Mouse (Mus musculus): ENCODE data around the gene Abcb9. TPM values are rescaled to one million over a fixed set of nuclear protein-coding genes. Genes with fewer than 3 reads are reported as not detected.
A peak's percentile ranks its signal among the peaks of the same experiment; 100 is the strongest.

Abcb9 gene
- polyA plus RNA-seq, 2 experiments = 2.6 to 3.1 TPM

- peak within 1 kb of the TSS; percentile 83 for H3K27ac ChIP-seq
- TF ChIP-seq EP300 (IDR thresholded peaks at IDR 0.05; ENCODE audit: low read depth) = no peak
- no peak for TF ChIP-seq CTCF (IDR thresholded peaks at IDR 0.05; ENCODE audit: low read depth)
- H3K4me3 ChIP-seq (ENCODE audit: insufficient read depth in 1 of 2, low read depth in 2 of 2, low read length in 2 of 2) = peak within 1 kb of the TSS; percentile 67 to 98
- peak; percentile 76 for ATAC-seq (ENCODE audit: insufficient read depth)
- H3K9me3 ChIP-seq (ENCODE audit: control insufficient read depth, low read length) = no peaks in the 10 kb centered on the region
- peak within 1 kb of the TSS; percentile 99 for H3K4me2 ChIP-seq (ENCODE audit: low read depth)
- peak; percentile 73 to 80 (median 77) for DNase-seq (ENCODE audit: low read depth in 3 of 3, low spot score in 3 of 3)
- peaks cover 29 to 50% of the 10 kb centered on the region in 2 experiments for H3K4me1 ChIP-seq (replicated peaks; ENCODE audit: control insufficient read depth in 2 of 2, insufficient read depth in 2 of 2, low read length in 1 of 2)
- H3K9ac ChIP-seq (replicated peaks) = peak within 1 kb of the TSS; percentile 98
- no peaks in the 10 kb centered on the region; the same call in none of the 2 replicates for H3K36me3 ChIP-seq (replicated peaks; ENCODE audit: control insufficient read depth, insufficient read depth, low read depth)
- no peaks in the 10 kb centered on the region for H3K27me3 ChIP-seq (ENCODE audit: control insufficient read depth, insufficient read depth, low read length)
- WGBS (ENCODE audit: insufficient replicate concordance) = under 1% methylated on average over 52 of the region's 52 CpGs
These were observed 63.5 kb downstream of the Abcb9 start, which contains the start of gene Vps37b for GRCm38 (mm10) chr5:124032001-124032508. Gene Vps37b (minus strand): TSS chr5:124032270.

DNA sequence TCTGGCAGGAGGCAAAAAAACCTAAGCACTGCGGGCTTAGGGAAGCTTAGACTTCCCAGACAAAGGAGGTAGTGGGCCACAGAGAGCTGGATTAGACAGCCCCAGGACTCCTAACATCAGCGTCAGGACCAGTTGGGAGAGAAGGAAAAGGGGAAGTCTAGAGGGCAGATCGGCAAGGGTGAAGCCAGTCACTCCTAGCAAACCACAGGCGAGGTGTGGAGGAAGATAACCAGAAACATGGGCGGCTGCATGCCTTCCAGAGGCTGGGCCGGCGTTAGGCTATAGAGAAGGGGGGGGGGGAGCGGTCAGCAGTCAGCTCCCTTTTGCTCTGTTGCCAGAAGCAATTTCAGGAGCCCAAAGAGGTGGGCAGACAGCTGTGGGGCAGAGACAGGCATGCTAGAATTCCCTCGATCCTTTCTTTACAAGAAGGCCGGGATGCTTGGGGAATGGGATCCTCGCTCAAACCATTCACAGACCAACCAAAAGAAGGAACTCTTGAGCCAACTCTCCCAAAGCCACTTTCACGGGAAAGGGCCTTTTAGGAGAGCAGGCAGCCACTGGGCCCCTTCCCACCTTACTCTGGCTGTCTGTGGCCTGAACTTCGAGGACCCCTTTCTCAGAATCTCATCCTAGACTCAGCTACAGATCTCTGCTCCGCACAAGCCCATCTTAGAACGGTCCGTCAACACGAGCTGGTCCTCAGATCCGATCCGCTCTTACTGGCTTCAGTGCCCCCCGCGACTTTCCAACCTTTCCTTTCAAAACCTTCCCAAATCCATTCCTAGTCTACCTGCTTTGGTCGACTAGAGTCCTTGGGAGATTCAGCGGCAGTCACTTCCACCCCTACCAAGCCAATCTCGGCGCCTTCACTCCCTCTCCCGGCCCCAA, 64.3 kb downstream of the Abcb9 start:
- peak; percentile 79 for ATAC-seq (ENCODE audit: insufficient read depth)
- H3K4me1 ChIP-seq (replicated peaks; ENCODE audit: control insufficient read depth in 2 of 2, insufficient read depth in 2 of 2, low read length in 1 of 2) = peaks cover 26 to 49% of the 10 kb centered on the region in 2 experiments
- H3K27me3 ChIP-seq (ENCODE audit: control insufficient read depth, insufficient read depth, low read length) = no peaks in the 10 kb centered on the region
- TF ChIP-seq CTCF (IDR thresholded peaks at IDR 0.05; ENCODE audit: low read depth) = no peak
- 0 out of 2 replicates have a peak, but pooled peaks have one; percentile 24 for TF ChIP-seq EP300 (IDR thresholded peaks at IDR 0.05; ENCODE audit: low read depth)
- peak overlapping the region; percentile 83 for H3K27ac ChIP-seq
- DNase-seq (ENCODE audit: low read depth in 3 of 3, low spot score in 3 of 3) = peak in 2 of 3 experiments; percentile 55 to 61
- H3K9me3 ChIP-seq (ENCODE audit: control insufficient read depth, low read length) = no peaks in the 10 kb centered on the region
- H3K9ac ChIP-seq (replicated peaks) = peak overlapping the region; percentile 98
- H3K36me3 ChIP-seq (replicated peaks; ENCODE audit: control insufficient read depth, insufficient read depth, low read depth) = no peaks in the 10 kb centered on the region; the same call in none of the 2 replicates
- peak overlapping the region; percentile 67 to 98 for H3K4me3 ChIP-seq (ENCODE audit: insufficient read depth in 1 of 2, low read depth in 2 of 2, low read length in 2 of 2)
- 1% methylated on average over 26 of the region's 26 CpGs for WGBS (ENCODE audit: insufficient replicate concordance)
- H3K4me2 ChIP-seq (ENCODE audit: low read depth) = peak overlapping the region; percentile 99

DNA sequence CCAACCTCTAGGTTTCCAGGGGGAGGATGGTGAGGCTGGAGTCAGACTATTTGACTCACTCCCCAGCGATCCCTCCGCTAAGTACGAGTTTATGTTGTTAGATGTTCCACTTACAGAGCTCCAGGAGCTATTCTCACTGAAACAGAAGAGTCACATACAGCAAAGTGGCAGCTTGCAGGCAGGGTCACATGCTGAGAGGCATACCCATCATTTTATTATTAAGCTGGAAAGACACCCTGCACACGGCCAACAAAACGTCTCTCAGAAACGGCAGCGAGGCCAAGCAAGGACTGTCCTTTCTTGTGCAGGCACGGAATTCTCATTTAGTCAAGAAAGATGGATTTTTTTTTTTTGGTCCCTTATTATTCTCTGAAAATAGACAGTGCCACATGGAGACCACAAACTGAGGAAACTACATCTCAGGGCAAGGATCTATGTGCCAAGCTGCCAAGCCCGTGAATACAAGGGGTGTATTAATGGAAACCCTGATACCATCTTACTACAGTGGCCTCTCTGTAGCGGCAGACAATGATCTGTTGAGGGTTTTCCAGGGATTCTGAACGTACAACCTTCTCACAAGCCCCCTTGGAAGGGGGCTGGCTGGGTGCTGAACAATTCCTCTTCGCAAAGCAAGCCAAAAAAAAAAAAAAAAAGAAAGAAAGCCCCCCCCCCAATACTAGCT, 65.1 kb downstream of the Abcb9 start:
- Histone ChIP-seq H3K27ac (peak overlapping the region; percentile 83), H3K9me3 (ENCODE audit: control insufficient read depth, low read length) (no peaks in the 10 kb centered on the region), H3K4me1 (replicated peaks; ENCODE audit: control insufficient read depth in 2 of 2, insufficient read depth in 2 of 2, low read length in 1 of 2) (peaks cover 27 to 53% of the 10 kb centered on the region in 2 experiments), H3K9ac (replicated peaks) (peak overlapping the region; percentile 98), H3K27me3 (ENCODE audit: control insufficient read depth, insufficient read depth, low read length) (no peaks in the 10 kb centered on the region), H3K36me3 (replicated peaks; ENCODE audit: control insufficient read depth, insufficient read depth, low read depth) (no peaks in the 10 kb centered on the region; the same call in none of the 2 replicates), H3K4me3 (ENCODE audit: insufficient read depth in 1 of 2, low read depth in 2 of 2, low read length in 2 of 2) (peak overlapping the region; percentile 67 to 98), H3K4me2 (ENCODE audit: low read depth) (peak overlapping the region; percentile 99)
- DNase-seq (ENCODE audit: low read depth in 3 of 3, low spot score in 3 of 3) (no peak), ATAC-seq (ENCODE audit: insufficient read depth) (no peak)
- TF ChIP-seq CTCF (IDR thresholded peaks at IDR 0.05; ENCODE audit: low read depth) = no peak
- TF ChIP-seq EP300 (IDR thresholded peaks at IDR 0.05; ENCODE audit: low read depth) = no peak
- 32% methylated on average over 12 of the region's 12 CpGs for WGBS (ENCODE audit: insufficient replicate concordance)

GRCm38 (mm10) chr5:124029220-124030035, 66.2 kb downstream of the Abcb9 start:
- WGBS (ENCODE audit: insufficient replicate concordance) = 80% methylated on average over 19 of the region's 19 CpGs
- Histone ChIP-seq H3K9ac (replicated peaks) (no peak overlapping the region; the same call in 1 of the 2 replicates), H3K4me2 (ENCODE audit: low read depth) (peak overlapping the region; percentile 99), H3K27ac (no peak overlapping the region), H3K4me1 (replicated peaks; ENCODE audit: control insufficient read depth in 2 of 2, insufficient read depth in 2 of 2, low read length in 1 of 2) (peaks cover 29 to 56% of the 10 kb centered on the region in 2 experiments), H3K27me3 (ENCODE audit: control insufficient read depth, insufficient read depth, low read length) (no peaks in the 10 kb centered on the region), H3K4me3 (ENCODE audit: insufficient read depth in 1 of 2, low read depth in 2 of 2, low read length in 2 of 2) (peak overlapping the region in 1 of 2 experiments; percentile 8; a peak in 1 of 4 replicates), H3K9me3 (ENCODE audit: control insufficient read depth, low read length) (no peaks in the 10 kb centered on the region), H3K36me3 (replicated peaks; ENCODE audit: control insufficient read depth, insufficient read depth, low read depth) (no peaks in the 10 kb centered on the region; the same call in none of the 2 replicates)
- DNase-seq (ENCODE audit: low read depth in 3 of 3, low spot score in 3 of 3) (no peak), ATAC-seq (ENCODE audit: insufficient read depth) (no peak)
- TF ChIP-seq CTCF (IDR thresholded peaks at IDR 0.05; ENCODE audit: low read depth) (no peak), EP300 (IDR thresholded peaks at IDR 0.05; ENCODE audit: low read depth) (no peak)
